Mouse (Mus musculus): ENCODE measurements around the gene Bcl7b.
"Not testable (repeated sequence)": the region's sequence is repeated elsewhere in the genome, so short reads cannot be mapped to it uniquely, and the experiment has no call there.

Bcl7b gene

DNA sequence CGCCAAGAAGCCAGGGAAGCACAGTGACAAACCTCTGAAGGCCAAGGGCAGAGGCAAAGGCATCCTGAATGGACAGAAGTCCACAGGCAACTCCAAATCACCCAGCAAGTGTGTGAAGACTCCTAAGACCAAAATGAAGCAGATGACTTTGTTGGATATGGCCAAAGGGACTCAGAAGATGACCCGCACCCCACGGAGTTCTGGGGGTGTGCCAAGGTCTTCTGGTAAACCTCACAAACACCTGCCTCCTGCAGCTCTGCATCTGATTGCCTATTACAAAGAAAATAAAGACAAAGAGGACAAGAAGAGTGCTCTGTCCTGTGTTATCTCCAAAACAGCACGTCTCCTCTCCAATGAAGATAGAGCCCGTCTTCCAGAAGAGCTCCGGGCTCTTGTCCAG, 48.8 kb downstream of the Bcl7b start:
- DNase-seq (ENCODE audit: low spot score in 2 of 2) = no peak

GRCm38 (mm10) chr5:135220941-135221340, 52.9 kb downstream of the Bcl7b start:
- no peak for DNase-seq (ENCODE audit: low spot score in 2 of 2)

- no peak for DNase-seq (ENCODE audit: low spot score in 2 of 2)
Observed at GRCm38 (mm10) chr5:135222066-135222465, 54.0 kb downstream of the Bcl7b start.

GRCm38 (mm10) chr5:135224169-135224568, 56.1 kb downstream of the Bcl7b start:
- DNase-seq (ENCODE audit: low spot score in 2 of 2) = no peak

DNA sequence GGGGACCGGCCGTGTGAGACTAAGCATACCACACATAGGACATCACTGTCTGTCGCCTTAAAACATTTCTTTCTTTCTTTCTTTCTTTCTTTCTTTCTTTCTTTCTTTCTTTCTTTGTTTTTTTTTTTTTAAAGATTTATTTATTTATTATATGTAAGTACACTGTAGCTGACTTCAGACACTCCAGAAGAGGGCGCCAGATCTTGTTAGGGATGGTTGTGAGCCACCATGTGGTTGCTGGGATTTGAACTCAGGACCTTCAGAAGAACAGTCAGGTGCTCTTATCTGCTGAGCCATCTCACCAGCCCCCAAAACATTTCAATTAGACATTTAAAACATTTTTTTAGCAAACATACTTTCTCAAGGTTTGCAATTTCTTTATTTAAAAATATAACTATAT, 57.8 kb downstream of the Bcl7b start:
- not testable (repeated sequence) for DNase-seq (ENCODE audit: low spot score in 2 of 2)

GRCm38 (mm10) chr5:135230186-135230585, 62.1 kb downstream of the Bcl7b start:
- no peak for DNase-seq (ENCODE audit: low spot score in 2 of 2)
